Mouse (Mus musculus) mouse trophoblast stem cell (cell line): ENCODE results near the gene Taf10.
"Not testable (repeated sequence)": the region's sequence is repeated elsewhere in the genome, so short reads cannot be mapped to it uniquely, and the experiment has no call there.

Experiments used
- in situ Hi-C, 2 experiments: fragments of 300-500 bp; cut with MseI, MboI; formaldehyde crosslinking; loops; 2 replicates in 1 of 2; 3 replicates in 1 of 2; pipeline ENCODE4 v1.15.1; 2025

The Taf10 gene

GRCm38 (mm10) chr7:105752716-105753115 lies 8.6 kb upstream of the Taf10 start:
- in situ Hi-C loops: no loop called here

GRCm38 (mm10) chr7:105751491-105752433 lies 7.6 kb upstream of the Taf10 start, which contains the start of gene Tpp1:
Gene Tpp1 (minus strand): TSS chr7:105752235.
- in situ Hi-C loops: no loop called here

- in situ Hi-C loops: no loop called here
These were observed 3.6 kb upstream of the Taf10 start for GRCm38 (mm10) chr7:105747776-105748175.

GRCm38 (mm10) chr7:105743246-105743925 lies 775 bp downstream of the Taf10 start:
- in situ Hi-C loops: not testable (repeated sequence)

GRCm38 (mm10) chr7:105742539-105743215 lies 1.5 kb downstream of the Taf10 start:
- in situ Hi-C loops: not testable (repeated sequence)

- in situ Hi-C loops: no loop called here
These were observed 2.2 kb downstream of the Taf10 start for GRCm38 (mm10) chr7:105741978-105742377.

- in situ Hi-C loops: no loop called here
These were observed 3.3 kb downstream of the Taf10 start for GRCm38 (mm10) chr7:105740851-105741250.

- in situ Hi-C loops: no loop called here
These were observed 3.9 kb downstream of the Taf10 start for GRCm38 (mm10) chr7:105740089-105740795.

- in situ Hi-C loops: loop anchor here in 1 of 2 experiments (10.0 kb wide), 1 partner anchor 66 kb away; no protein-coding TSS in a partner anchor
These were observed 5.2 kb downstream of the Taf10 start for GRCm38 (mm10) chr7:105738948-105739347.

GRCm38 (mm10) chr7:105738286-105738685 lies 5.9 kb downstream of the Taf10 start:
- in situ Hi-C loops: loop anchor here in 1 of 2 experiments (10.0 kb wide), 1 partner anchor 67 kb away; no protein-coding TSS in a partner anchor

GRCm38 (mm10) chr7:105737648-105738047 lies 6.5 kb downstream of the Taf10 start:
- in situ Hi-C loops: loop anchor here in 1 of 2 experiments (10.0 kb wide), 1 partner anchor 67 kb away; no protein-coding TSS in a partner anchor

- in situ Hi-C loops: loop anchor here in 1 of 2 experiments (10.0 kb wide), 1 partner anchor 68 kb away; no protein-coding TSS in a partner anchor
These were observed 7.1 kb downstream of the Taf10 start, which contains the start of gene Rrp8 for GRCm38 (mm10) chr7:105736911-105737521. Gene Rrp8 (minus strand): TSS chr7:105737385.

- in situ Hi-C loops: loop anchor here in 1 of 2 experiments (10.0 kb wide), 1 partner anchor 68 kb away; no protein-coding TSS in a partner anchor
These were observed 7.8 kb downstream of the Taf10 start, which contains the start of gene Ilk for GRCm38 (mm10) chr7:105736264-105736901. Gene Ilk (plus strand): TSS chr7:105736592.

GRCm38 (mm10) chr7:105735464-105735863 lies 8.7 kb downstream of the Taf10 start:
- in situ Hi-C loops: loop anchor here in 1 of 2 experiments (10.0 kb wide), 1 partner anchor 69 kb away; no protein-coding TSS in a partner anchor

GRCm38 (mm10) chr7:105734826-105735225 lies 9.3 kb downstream of the Taf10 start:
- in situ Hi-C loops: loop anchor here in 1 of 2 experiments (10.0 kb wide), 1 partner anchor 70 kb away; no protein-coding TSS in a partner anchor

GRCm38 (mm10) chr7:105733836-105734235 lies 10.3 kb downstream of the Taf10 start:
- in situ Hi-C loops: loop anchor here in 1 of 2 experiments (10.0 kb wide), 1 partner anchor 71 kb away; no protein-coding TSS in a partner anchor

GRCm38 (mm10) chr7:105728701-105729428 lies 15.3 kb downstream of the Taf10 start:
- in situ Hi-C loops: no loop called here

- in situ Hi-C loops: no loop called here
These were observed 17.2 kb downstream of the Taf10 start for GRCm38 (mm10) chr7:105726980-105727325.
